Mouse (Mus musculus) neural tube, embryonic 15.5 days (tissue): ENCODE results near the gene Ift88. TPM values are rescaled to one million over a fixed set of nuclear protein-coding genes. Genes with fewer than 3 reads are reported as not detected.

Experiments used
- ATAC-seq: fragments of 200-750 bp; cut with Nextera tagmentation; 2 replicates; pipeline ENCODE4 v1.8.0; 2017; ENCODE audit warnings: mild to moderate bottlenecking, moderate TSS enrichment, moderate library complexity; ENCODE audit not compliant: low FRiP score
- H3K27ac ChIP-seq: fragments of 300-500 bp; sonication (generic); replicated peaks from 2 replicates; pipeline ENCODE4 v1.5.1; 2015; ENCODE audit warnings: mild to moderate bottlenecking, inconsistent platforms
- H3K27me3 ChIP-seq: fragments of 300-500 bp; sonication (generic); replicated peaks from 2 replicates; pipeline ENCODE4 v1.6.1; 2015; ENCODE audit warnings: inconsistent platforms
- H3K36me3 ChIP-seq: fragments of 300-500 bp; sonication (generic); 2 replicates; pipeline ENCODE4 v1.6.1; 2015; ENCODE audit warnings: inconsistent platforms
- H3K4me1 ChIP-seq: fragments of 300-500 bp; sonication (generic); 2 replicates; pipeline ENCODE4 v1.6.1; 2015; ENCODE audit warnings: inconsistent platforms
- H3K4me2 ChIP-seq: fragments of 300-500 bp; sonication (generic); 2 replicates; pipeline ENCODE4 v1.6.1; 2015; ENCODE audit warnings: inconsistent platforms, mild to moderate bottlenecking, moderate library complexity
- H3K4me3 ChIP-seq: fragments of 300-500 bp; sonication (generic); replicated peaks from 2 replicates; pipeline ENCODE4 v1.5.1; 2015; ENCODE audit warnings: mild to moderate bottlenecking, inconsistent platforms
- H3K9ac ChIP-seq: fragments of 300-500 bp; sonication (generic); replicated peaks from 2 replicates; pipeline ENCODE4 v1.6.1; 2015; ENCODE audit warnings: mild to moderate bottlenecking, inconsistent platforms
- H3K9me3 ChIP-seq: fragments of 300-500 bp; sonication (generic); replicated peaks from 2 replicates; pipeline ENCODE4 v1.6.1; 2016; ENCODE audit warnings: inconsistent platforms
- WGBS: fragments of 180-500 bp; shearing (Covaris S2); methylation state at CpG from one replicate; pipeline ENCODE4 v1.1.7; 2015; ENCODE audit warnings: mixed read lengths; 5-methylcytosine and 5-hydroxymethylcytosine counted together
- polyA plus RNA-seq: library from polyadenylated mRNA; unstranded; fragments of >200 nt; fragmentation: Nextera tagmentation; extraction: Ambion mirVana; gene quantifications from 2 replicates; pipeline ENCODE4 v1.2.1, GENCODE M21; 2015

Ift88 gene
- polyA plus RNA-seq, 1 experiment from 2014 or later, result 18.3 TPM

DNA sequence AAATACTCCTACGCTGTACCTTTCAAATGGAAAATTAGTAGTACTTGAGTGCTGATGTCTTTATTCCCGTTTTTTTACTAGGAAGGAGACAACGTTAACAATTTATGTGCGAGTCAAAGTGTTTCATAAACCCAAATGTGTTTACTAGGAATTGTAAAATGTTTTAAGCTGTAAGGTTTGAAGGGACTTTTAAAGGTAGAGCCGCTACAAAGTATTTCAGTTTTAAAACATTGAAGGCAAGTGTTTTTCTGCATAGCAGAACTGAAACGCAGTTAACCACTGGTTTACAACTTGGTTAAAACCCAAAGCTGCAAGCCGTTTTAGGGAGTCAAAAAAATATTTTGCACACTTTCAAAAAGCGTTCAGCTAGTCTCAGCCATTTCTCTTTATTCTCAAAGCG lies 99.9 kb downstream of the Ift88 start:
- Histone ChIP-seq H3K9me3 (no peaks in the 10 kb centered on the region), H3K27ac (no peak overlapping the region), H3K9ac (0 out of 2 replicates have a peak overlapping the region, but pooled peaks have one; percentile 69), H3K4me1 (peaks cover 15% of the 10 kb centered on the region), H3K27me3 (peaks cover 13% of the 10 kb centered on the region; the same call in 1 of the 2 replicates), H3K4me2 (peak overlapping the region; percentile 82; the same call in 1 of the 2 replicates), H3K4me3 (no peak overlapping the region), H3K36me3 (no peaks in the 10 kb centered on the region)
- WGBS, result 83% methylated on average over 9 of the region's 9 CpGs
- no peak for ATAC-seq

DNA sequence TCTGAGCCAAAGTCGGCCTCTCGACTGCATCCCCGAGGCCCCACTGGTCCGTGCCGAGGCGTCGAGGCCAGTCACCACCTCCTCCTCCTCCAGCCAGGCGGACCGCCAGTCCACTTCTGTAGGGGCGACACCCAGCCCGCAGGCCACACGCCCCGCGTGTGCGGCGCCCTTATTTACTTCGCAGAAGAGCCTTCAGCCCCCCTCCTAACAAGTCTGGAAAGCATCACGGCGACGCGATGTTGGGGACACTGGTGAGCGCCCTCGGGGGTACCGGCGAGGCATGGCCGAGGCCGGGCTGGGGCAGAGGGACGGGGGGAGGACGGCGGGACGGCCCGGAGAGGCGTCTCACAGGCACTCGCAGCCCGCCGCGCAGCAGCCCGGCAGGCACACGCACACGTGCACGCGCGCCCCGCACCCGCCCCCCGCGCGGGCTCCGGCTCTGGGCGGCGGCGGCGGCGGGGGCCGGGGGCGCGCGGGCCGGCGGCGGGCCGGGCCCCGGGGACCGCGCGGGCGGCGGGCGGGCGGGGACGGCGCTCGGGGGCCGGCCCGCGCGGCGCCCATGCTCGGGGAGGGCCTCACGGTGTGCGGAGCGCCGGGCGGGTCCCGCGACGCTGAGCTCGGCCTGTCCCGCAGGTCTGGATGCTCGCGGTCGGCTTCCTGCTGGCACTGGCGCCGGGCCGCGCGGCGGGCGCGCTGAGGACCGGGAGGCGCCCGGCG lies 101.0 kb downstream of the Ift88 start, which contains the start of gene Il17d:
Il17d (plus strand) TSS at position 107 of the 717 bp plus-strand sequence.
- Histone ChIP-seq H3K36me3 (no peaks in the 10 kb centered on the region), H3K27ac (peak within 1 kb of the TSS; percentile 78), H3K4me1 (peaks cover 21% of the 10 kb centered on the region), H3K4me3 (peak within 1 kb of the TSS; percentile 82), H3K9me3 (no peaks in the 10 kb centered on the region), H3K27me3 (peaks cover 13% of the 10 kb centered on the region; the same call in 1 of the 2 replicates), H3K4me2 (peak within 1 kb of the TSS; percentile 82), H3K9ac (peak within 1 kb of the TSS; percentile 69)
- peak; percentile 53 for ATAC-seq
- 1% methylated on average over 66 of the region's 104 CpGs for WGBS

DNA sequence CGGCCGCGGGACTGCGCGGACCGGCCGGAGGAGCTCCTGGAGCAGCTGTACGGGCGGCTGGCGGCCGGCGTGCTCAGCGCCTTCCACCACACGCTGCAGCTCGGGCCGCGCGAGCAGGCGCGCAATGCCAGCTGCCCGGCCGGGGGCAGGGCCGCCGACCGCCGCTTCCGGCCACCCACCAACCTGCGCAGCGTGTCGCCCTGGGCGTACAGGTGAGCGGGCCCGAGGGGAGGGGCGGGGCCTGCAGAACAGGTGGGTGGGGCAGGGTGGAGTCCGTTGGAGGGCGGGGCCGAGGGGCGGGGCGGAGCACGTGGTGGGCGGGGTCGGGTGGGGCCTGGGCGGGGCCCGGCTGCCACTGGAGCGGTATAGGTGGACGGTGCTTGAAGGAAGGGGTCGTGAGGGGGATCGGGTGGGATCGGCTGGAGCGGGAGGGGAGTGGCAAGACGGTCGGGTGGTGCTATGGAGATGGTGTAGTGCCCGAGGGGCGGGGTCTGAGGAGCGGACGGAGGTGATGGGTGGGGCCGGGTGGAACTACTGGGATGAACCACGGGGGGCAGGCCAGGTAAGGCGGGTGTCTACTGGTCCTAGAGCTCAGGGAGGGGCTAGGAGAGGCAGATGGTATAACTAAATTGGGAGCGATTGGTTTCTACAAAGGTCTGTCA lies 101.7 kb downstream of the Ift88 start:
- H3K4me3 ChIP-seq, result peak overlapping the region; percentile 82
- under 1% methylated on average over 47 of the region's 60 CpGs for WGBS
- ATAC-seq, result peak; percentile 86
- peak overlapping the region; percentile 78 for H3K27ac ChIP-seq
- H3K9me3 ChIP-seq, result no peaks in the 10 kb centered on the region
- peaks cover 13% of the 10 kb centered on the region; the same call in 1 of the 2 replicates for H3K27me3 ChIP-seq
- H3K4me1 ChIP-seq, result peaks cover 22% of the 10 kb centered on the region
- H3K36me3 ChIP-seq, result no peaks in the 10 kb centered on the region
- peak overlapping the region; percentile 82 for H3K4me2 ChIP-seq
- peak overlapping the region; percentile 69 for H3K9ac ChIP-seq

DNA sequence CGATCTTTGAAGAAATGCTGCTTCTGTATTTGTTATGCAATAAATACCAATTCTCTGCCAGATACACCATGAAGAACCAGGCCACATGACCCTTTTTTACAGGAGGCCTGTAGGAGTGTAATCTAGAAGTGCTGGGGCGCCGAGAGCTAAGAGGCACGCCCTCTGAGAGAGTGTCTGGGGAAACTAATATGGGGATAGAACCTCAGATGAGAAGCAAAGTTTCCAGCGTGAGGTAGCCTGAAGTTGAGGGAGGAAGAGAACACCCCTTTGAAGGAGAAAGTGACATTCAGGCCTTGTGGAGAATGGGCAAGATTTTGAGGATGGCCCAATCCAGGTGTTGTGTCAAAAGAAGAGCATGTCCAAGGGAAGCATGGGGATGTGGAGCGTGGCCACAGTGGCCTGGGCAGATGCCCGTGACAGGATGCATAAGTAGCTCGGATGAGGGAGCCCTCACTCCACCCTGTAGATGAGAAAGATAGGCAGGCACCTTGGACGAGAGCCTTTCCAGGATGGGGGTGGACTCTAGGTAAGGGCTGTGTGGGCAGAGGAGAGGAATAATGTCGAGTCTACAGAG lies 102.3 kb downstream of the Ift88 start:
- H3K36me3 ChIP-seq, result no peaks in the 10 kb centered on the region
- H3K9me3 ChIP-seq, result no peaks in the 10 kb centered on the region
- peak overlapping the region; percentile 69; the same call in 1 of the 2 replicates for H3K9ac ChIP-seq
- WGBS, result 57% methylated on average over 10 of the region's 10 CpGs
- peak overlapping the region; percentile 82 for H3K4me2 ChIP-seq
- H3K4me1 ChIP-seq, result peaks cover 22% of the 10 kb centered on the region
- no peak overlapping the region for H3K27ac ChIP-seq
- peak; percentile 33; the same call in 1 of the 2 replicates for ATAC-seq
- peaks cover 13% of the 10 kb centered on the region; the same call in 1 of the 2 replicates for H3K27me3 ChIP-seq
- peak overlapping the region; percentile 82 for H3K4me3 ChIP-seq

DNA sequence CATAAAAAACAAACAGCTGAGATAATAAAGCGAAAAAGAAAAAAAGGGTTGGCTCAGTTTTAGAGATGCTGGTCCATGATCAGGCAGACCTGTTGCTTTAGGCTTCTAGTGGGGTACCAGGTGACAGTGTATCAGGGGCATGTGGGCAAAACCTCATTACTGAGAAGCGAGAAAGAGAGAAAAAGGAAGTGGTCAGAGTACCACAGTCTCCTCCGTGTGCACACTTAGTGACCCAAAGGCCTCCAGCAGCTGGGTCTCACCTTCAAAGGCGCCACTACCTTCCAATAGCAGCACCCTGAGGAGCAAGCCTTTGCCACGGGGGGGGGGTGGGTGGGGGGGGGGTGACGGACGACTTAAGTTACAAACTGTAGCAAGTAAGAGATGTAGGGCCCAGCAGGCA lies 103.3 kb downstream of the Ift88 start:
- no peaks in the 10 kb centered on the region for H3K9me3 ChIP-seq
- H3K36me3 ChIP-seq, result no peaks in the 10 kb centered on the region
- H3K27me3 ChIP-seq, result peaks cover 13% of the 10 kb centered on the region; the same call in 1 of the 2 replicates
- WGBS, result 49% methylated on average over 7 of the region's 7 CpGs
- H3K4me1 ChIP-seq, result peaks cover 22% of the 10 kb centered on the region
- no peak overlapping the region for H3K27ac ChIP-seq
- no peak overlapping the region for H3K4me3 ChIP-seq
- H3K4me2 ChIP-seq, result no peak overlapping the region
- no peak for ATAC-seq
- no peak overlapping the region for H3K9ac ChIP-seq

DNA sequence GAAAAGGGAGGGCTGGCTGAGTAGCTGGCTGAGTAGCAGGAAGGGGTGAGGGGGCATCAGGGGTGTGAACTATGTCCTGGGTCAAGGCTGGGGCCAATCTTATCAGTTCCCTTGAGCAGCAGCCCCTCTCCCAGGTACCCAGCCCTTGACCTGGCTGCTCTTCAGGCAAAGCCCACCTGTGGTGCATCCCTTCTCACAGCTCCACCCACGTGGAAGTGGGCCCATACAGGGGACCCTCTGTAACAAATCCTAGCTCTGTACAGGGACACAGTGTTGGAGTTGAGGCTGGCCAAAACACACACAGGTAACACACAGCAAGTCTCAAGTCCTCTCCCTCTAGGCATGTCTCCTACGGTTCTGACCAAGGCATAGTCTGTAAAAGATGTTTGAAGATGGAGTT lies 103.7 kb downstream of the Ift88 start:
- H3K27me3 ChIP-seq, result peaks cover 13% of the 10 kb centered on the region; the same call in 1 of the 2 replicates
- no peaks in the 10 kb centered on the region for H3K36me3 ChIP-seq
- peaks cover 22% of the 10 kb centered on the region for H3K4me1 ChIP-seq
- no peak overlapping the region for H3K4me2 ChIP-seq
- no peak for ATAC-seq
- no peaks in the 10 kb centered on the region for H3K9me3 ChIP-seq
- no peak overlapping the region for H3K9ac ChIP-seq
- H3K27ac ChIP-seq, result no peak overlapping the region
- WGBS, result 47% methylated on average over 2 of the region's 2 CpGs
- no peak overlapping the region for H3K4me3 ChIP-seq

DNA sequence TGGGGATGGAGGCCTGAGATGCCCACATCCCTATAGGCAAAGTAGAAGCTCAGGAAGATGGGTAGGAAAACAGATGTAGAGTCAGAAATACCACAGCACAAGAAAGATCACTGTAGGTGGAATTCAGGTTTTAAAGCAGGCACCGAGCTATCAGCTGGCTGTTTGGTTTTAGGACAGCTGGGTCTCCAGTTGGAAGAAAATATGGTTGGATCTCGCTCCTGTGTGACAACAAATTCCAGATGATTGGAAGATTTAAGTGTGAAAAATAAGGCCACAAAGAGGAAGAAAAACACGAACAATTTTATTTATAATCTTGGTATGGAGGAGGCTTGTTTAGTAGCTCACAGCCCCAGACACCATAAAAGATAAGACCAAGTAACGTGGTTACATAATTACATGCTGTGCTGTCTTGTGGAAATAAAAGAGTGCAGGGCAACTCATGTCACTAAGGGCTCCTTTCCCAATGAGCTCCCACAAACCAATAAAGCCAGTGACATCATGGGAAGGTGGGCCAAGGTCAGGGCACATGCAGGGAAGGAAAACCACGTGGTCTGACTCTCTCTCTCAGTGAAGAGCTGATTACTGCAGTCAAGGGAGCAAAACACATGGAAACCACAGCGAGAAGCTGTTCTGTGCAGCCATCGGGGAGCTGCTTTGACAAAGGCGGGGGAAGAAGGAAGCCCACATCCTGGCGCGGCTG lies 105.4 kb downstream of the Ift88 start:
- 37% methylated on average over 10 of the region's 10 CpGs for WGBS
- no peak overlapping the region for H3K4me2 ChIP-seq
- H3K4me3 ChIP-seq, result no peak overlapping the region
- no peak overlapping the region for H3K9ac ChIP-seq
- peak overlapping the region; percentile 5; the same call in 1 of the 2 replicates for H3K27ac ChIP-seq
- no peaks in the 10 kb centered on the region for H3K36me3 ChIP-seq
- no peak for ATAC-seq
- peaks cover 22% of the 10 kb centered on the region for H3K4me1 ChIP-seq
- 0 out of 2 replicates have a peak, but pooled peaks cover 3% of the 10 kb centered on the region for H3K27me3 ChIP-seq
- H3K9me3 ChIP-seq, result no peaks in the 10 kb centered on the region

DNA sequence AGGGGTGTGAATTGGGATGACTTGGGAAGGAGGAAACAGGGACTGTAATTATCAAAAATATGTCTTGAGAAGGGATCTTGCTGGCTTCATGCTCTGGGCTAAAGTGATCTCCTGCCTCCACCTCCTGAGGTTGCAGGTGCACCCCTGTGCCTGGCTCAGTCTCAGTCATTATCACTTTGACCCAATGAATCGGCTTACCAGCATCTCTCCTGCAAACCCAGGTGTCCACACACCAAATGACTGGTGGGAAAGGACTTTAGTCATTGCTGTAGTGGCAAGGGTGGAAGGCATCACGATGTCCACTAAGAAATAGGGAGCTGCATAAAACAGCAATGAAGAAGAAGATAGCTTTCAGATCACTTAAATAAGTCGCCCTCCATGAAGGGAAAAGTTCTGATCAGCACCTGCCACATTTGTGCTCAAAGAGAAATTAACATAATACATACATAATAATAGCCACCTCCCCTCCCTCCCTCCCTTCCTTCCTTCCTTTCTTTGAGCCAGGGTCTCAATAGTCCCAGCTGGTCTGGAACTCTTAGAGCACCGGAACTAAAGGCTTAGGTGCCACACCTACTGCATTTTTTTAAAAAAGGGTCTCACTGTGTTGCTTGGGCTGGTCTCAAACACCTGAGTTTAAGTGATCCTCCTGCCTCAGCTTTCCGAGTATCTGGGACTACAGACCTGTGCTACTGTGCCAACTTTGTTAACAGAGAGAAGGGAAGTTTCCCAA lies 106.1 kb downstream of the Ift88 start:
- no peak for ATAC-seq
- Histone ChIP-seq H3K4me3 (no peak overlapping the region), H3K27me3 (0 out of 2 replicates have a peak, but pooled peaks cover 3% of the 10 kb centered on the region), H3K4me2 (no peak overlapping the region), H3K9me3 (no peaks in the 10 kb centered on the region), H3K27ac (peak overlapping the region; percentile 5; the same call in 1 of the 2 replicates), H3K4me1 (peaks cover 27% of the 10 kb centered on the region), H3K36me3 (no peaks in the 10 kb centered on the region), H3K9ac (no peak overlapping the region)
- 68% methylated on average over 5 of the region's 5 CpGs for WGBS

DNA sequence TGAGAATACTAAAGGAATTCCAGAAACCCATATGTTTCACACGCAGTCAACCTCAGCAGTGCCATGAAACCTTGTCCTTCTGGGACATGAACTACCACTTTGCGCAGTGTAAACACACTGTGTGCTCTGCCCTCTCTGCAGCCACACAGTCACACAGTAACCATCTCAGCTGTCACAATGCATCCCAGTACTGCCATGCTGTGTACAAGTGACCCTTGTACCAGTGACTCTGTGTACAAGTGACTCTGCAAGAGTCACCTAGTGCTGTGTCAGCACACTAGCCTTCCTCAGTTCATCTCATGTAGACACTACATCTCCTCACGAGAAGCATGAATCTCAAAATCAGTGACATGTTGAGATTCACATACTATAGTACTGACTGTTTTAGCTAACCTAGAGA lies 108.7 kb downstream of the Ift88 start:
- Histone ChIP-seq H3K4me1 (peaks cover 37% of the 10 kb centered on the region), H3K9ac (no peak overlapping the region), H3K4me3 (no peak overlapping the region), H3K27ac (no peak overlapping the region), H3K9me3 (no peaks in the 10 kb centered on the region), H3K36me3 (no peaks in the 10 kb centered on the region), H3K4me2 (no peak overlapping the region), H3K27me3 (no peaks in the 10 kb centered on the region)
- ATAC-seq, result no peak
- 96% methylated on average over 3 of the region's 3 CpGs for WGBS

DNA sequence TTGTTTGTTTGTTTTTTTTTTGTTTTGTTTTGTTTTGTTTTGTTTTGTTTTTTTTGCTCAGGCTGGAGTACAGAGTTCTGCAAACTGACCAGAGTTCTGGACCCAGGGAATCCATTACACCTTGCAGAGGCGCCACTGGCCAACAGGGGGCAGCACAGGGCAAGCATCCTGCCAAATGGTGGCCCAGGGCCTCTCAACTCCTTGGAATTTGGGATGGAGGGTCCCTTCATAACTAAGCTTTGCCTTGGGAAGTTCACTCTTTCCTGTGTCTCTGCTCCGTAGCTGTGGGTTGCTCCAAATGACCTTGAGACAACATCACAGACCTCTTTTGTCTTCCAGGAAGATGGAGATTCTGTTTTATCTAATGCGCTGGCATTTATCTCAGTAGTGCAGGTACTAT lies 109.4 kb downstream of the Ift88 start:
- Histone ChIP-seq H3K4me1 (peaks cover 41% of the 10 kb centered on the region), H3K27me3 (no peaks in the 10 kb centered on the region), H3K9me3 (no peaks in the 10 kb centered on the region), H3K4me2 (no peak overlapping the region), H3K4me3 (no peak overlapping the region), H3K36me3 (no peaks in the 10 kb centered on the region), H3K9ac (no peak overlapping the region), H3K27ac (no peak overlapping the region)
- ATAC-seq, result no peak
- 39% methylated on average over 3 of the region's 3 CpGs for WGBS

DNA sequence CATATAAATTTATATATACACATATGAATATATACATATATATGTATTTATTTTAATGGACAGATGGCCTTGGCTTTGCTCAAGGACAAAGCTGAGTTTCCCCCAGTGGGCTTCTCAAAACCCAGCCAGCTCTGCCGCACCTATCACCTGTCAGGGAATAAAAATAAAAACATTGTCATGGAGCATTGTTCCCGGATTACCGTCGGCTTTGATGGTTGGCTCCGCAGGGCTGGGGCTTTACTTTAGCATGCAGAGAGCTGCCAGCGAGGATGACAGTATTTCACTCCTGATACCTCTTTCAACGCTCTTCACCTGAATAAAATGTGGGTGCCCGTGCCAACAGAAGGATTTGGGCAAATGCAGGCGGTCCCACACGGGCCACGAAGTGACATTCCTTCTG lies 110.0 kb downstream of the Ift88 start:
- Histone ChIP-seq H3K4me2 (no peak overlapping the region), H3K36me3 (no peaks in the 10 kb centered on the region), H3K9me3 (no peaks in the 10 kb centered on the region), H3K9ac (no peak overlapping the region), H3K4me3 (no peak overlapping the region), H3K27me3 (no peaks in the 10 kb centered on the region), H3K4me1 (peaks cover 41% of the 10 kb centered on the region), H3K27ac (no peak overlapping the region; the same call in 1 of the 2 replicates)
- 16% methylated on average over 11 of the region's 11 CpGs for WGBS
- no peak for ATAC-seq
